Mouse (Mus musculus): ENCODE measurements around the gene Tmem223. TPM values are rescaled to one million over a fixed set of nuclear protein-coding genes. Genes with fewer than 3 reads are reported as not detected.

The Tmem223 gene
- total and polyA plus RNA-seq, 2 experiments from 2014 or later = 214 to 306 TPM

DNA sequence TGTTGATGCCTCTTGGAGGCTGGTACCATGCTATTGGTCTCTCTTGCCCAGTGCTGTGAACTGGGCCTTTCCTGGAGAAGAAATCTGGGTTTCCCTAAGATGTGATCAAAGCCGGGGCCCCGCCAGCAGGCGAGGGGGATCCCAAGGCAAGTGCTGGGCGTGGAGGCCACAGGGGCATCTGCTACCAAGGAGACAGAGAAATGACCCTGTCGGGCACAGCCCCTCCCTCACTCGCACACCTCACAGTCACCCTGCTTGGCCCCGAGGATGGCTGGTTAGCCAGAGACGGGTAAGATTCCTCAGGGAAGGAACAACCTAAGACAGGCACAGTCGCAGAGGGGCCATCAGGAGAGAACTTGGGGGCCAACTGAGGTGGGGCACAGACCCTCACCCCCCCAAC lies 5.2 kb upstream of the Tmem223 start:
- Histone ChIP-seq H3K9ac (replicated peaks; ENCODE audit: low read depth, low read length) (no peak overlapping the region), H3K36me3 (replicated peaks; ENCODE audit: control insufficient read depth, insufficient read depth, low read length) (peaks cover 79% of the 10 kb centered on the region), H3K4me2 (ENCODE audit: low read depth, low read length) (no peak overlapping the region), H3K27me3 (ENCODE audit: control insufficient read depth, insufficient read depth, low read length) (no peaks in the 10 kb centered on the region), H3K4me3 (ENCODE audit: low read depth, low read length) (no peak overlapping the region), H3K9me3 (replicated peaks; ENCODE audit: control insufficient read depth, low read length) (no peaks in the 10 kb centered on the region; the same call in 1 of the 2 replicates), H3K4me1 (ENCODE audit: control insufficient read depth, insufficient read depth) (0 out of 2 replicates have a peak, but pooled peaks cover 5% of the 10 kb centered on the region), H3K27ac (ENCODE audit: low read depth) (no peak overlapping the region)
- TF ChIP-seq CTCF (IDR thresholded peaks at IDR 0.05; ENCODE audit: low read depth) (no peak), EP300 (IDR thresholded peaks at IDR 0.05; ENCODE audit: low read depth) (no peak)
- WGBS = 98% methylated on average over 9 of the region's 9 CpGs
- DNase-seq (ENCODE audit: low spot score) (no peak), ATAC-seq (ENCODE audit: insufficient read depth, low read depth) (no peak)

DNA sequence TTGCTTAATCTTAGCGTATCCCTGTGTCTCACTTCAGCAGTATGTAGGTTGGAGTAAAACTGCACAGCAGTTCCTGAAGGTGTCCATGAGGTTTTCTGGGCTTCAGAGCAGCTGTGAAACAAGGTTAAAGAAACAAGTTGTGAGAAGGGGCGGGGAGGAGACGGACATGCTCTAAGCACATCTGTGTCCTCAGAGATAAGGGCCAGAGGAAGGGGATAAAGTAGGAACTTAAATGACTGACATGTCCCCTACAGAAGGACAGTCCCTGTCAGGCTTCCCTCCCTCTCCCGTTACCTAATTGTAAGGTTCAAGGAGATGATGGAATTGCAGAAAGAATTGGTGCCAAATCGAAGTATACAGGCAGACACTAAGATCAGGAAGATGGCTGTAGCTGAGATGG lies 2.2 kb downstream of the Tmem223 start:
- H3K27ac ChIP-seq (ENCODE audit: low read depth) = peak overlapping the region; percentile 98; the same call in 1 of the 2 replicates
- H3K9me3 ChIP-seq (replicated peaks; ENCODE audit: control insufficient read depth, low read length) = no peaks in the 10 kb centered on the region
- no peak for DNase-seq (ENCODE audit: low spot score)
- peaks cover 20% of the 10 kb centered on the region for H3K4me1 ChIP-seq (ENCODE audit: control insufficient read depth, insufficient read depth)
- TF ChIP-seq EP300 (IDR thresholded peaks at IDR 0.05; ENCODE audit: low read depth) (no peak), CTCF (IDR thresholded peaks at IDR 0.05; ENCODE audit: low read depth) (no peak)
- H3K4me2 ChIP-seq (ENCODE audit: low read depth, low read length) = peak overlapping the region; percentile 99; the same call in 1 of the 2 replicates
- 56% methylated on average over 5 of the region's 5 CpGs for WGBS
- no peak overlapping the region for H3K9ac ChIP-seq (replicated peaks; ENCODE audit: low read depth, low read length)
- H3K4me3 ChIP-seq (ENCODE audit: low read depth, low read length) = 0 out of 2 replicates have a peak overlapping the region, but pooled peaks have one; percentile 75
- H3K27me3 ChIP-seq (ENCODE audit: control insufficient read depth, insufficient read depth, low read length) = no peaks in the 10 kb centered on the region
- peaks cover 29% of the 10 kb centered on the region for H3K36me3 ChIP-seq (replicated peaks; ENCODE audit: control insufficient read depth, insufficient read depth, low read length)
- no peak for ATAC-seq (ENCODE audit: insufficient read depth, low read depth)

DNA sequence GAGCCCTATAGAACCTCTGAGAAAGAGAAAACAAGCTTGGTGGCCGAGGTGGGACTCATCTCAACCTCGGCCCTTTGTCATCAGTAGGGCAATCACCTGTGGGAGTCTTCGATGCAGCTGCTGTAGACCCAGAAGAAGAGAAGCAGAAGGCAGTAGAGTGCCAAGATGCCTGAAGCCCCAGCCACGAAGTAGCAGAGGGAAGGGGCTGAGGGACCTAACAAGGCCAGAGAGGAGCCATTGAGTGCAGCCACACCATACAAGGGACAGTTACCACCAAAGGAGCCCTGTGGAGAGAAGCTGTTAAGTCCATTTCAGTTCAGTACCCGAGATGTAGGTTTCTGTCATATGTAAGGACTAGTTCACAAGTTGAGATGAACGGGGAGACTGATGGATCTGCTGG lies 2.6 kb downstream of the Tmem223 start:
- peak overlapping the region; percentile 96 for H3K9ac ChIP-seq (replicated peaks; ENCODE audit: low read depth, low read length)
- peak overlapping the region; percentile 99 for H3K4me2 ChIP-seq (ENCODE audit: low read depth, low read length)
- H3K9me3 ChIP-seq (replicated peaks; ENCODE audit: control insufficient read depth, low read length) = no peaks in the 10 kb centered on the region
- peaks cover 20% of the 10 kb centered on the region for H3K4me1 ChIP-seq (ENCODE audit: control insufficient read depth, insufficient read depth)
- WGBS = 49% methylated on average over 6 of the region's 6 CpGs
- TF ChIP-seq EP300 (IDR thresholded peaks at IDR 0.05; ENCODE audit: low read depth) = no peak
- H3K27me3 ChIP-seq (ENCODE audit: control insufficient read depth, insufficient read depth, low read length) = no peaks in the 10 kb centered on the region
- H3K4me3 ChIP-seq (ENCODE audit: low read depth, low read length) = peak overlapping the region; percentile 75
- ATAC-seq (ENCODE audit: insufficient read depth, low read depth) (no peak), DNase-seq (ENCODE audit: low spot score) (no peak)
- H3K27ac ChIP-seq (ENCODE audit: low read depth) = peak overlapping the region; percentile 98
- H3K36me3 ChIP-seq (replicated peaks; ENCODE audit: control insufficient read depth, insufficient read depth, low read length) = peaks cover 25% of the 10 kb centered on the region

DNA sequence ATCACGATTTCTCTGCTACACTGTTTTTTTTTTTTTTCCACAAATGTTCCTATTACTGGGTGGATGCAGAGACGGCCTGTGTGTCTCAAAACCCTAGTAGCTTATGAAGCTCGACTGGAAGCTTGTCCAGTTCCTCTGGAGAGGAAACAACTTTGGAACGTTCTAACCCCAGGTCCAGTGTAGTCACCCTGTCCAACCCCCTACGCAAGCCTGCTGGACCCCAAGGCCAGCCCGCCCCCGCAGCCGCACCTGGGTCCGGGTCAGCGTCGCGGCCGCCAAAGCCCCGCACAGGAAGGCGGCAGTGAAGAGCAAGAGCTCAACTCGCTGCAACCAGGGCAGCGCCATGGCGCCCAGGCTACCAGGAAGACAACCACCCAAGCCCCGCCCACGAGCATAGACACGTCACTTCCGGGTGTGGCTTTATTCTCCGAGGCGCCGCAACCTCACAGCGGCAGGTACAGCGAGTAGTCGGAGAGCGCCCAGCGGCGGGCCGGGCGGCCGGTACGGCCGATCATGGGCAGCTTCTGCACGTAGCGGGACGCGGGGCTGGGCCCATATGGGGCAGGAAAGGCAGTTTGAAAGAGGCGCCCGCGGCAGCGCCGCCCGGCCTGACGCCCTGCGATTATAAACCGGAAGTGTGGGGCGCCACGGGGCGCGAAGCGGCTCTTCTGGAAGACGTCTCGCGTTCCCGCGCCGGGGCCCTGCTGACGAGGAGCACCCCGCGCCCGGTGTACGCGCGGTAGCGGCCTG lies 3.5 kb downstream of the Tmem223 start, which contains the start of gene Tmem179b:
TSS of gene Tmem179b (minus strand) at position 382 of the 750 bp plus-strand sequence.
- peaks cover 17% of the 10 kb centered on the region for H3K36me3 ChIP-seq (replicated peaks; ENCODE audit: control insufficient read depth, insufficient read depth, low read length)
- H3K4me2 ChIP-seq (ENCODE audit: low read depth, low read length) = peak within 1 kb of the TSS; percentile 99
- ATAC-seq (ENCODE audit: insufficient read depth, low read depth) (peak; percentile 90), DNase-seq (ENCODE audit: low spot score) (peak; percentile 94)
- no peaks in the 10 kb centered on the region for H3K27me3 ChIP-seq (ENCODE audit: control insufficient read depth, insufficient read depth, low read length)
- TF ChIP-seq CTCF (IDR thresholded peaks at IDR 0.05; ENCODE audit: low read depth) (no peak), EP300 (IDR thresholded peaks at IDR 0.05; ENCODE audit: low read depth) (peak; percentile 73)
- H3K27ac ChIP-seq (ENCODE audit: low read depth) = peak within 1 kb of the TSS; percentile 98
- H3K9me3 ChIP-seq (replicated peaks; ENCODE audit: control insufficient read depth, low read length) = no peaks in the 10 kb centered on the region
- WGBS = under 1% methylated on average over 68 of the region's 68 CpGs
- H3K4me3 ChIP-seq (ENCODE audit: low read depth, low read length) = peak within 1 kb of the TSS; percentile 75
- H3K9ac ChIP-seq (replicated peaks; ENCODE audit: low read depth, low read length) = peak within 1 kb of the TSS; percentile 96
- peaks cover 20% of the 10 kb centered on the region for H3K4me1 ChIP-seq (ENCODE audit: control insufficient read depth, insufficient read depth)

DNA sequence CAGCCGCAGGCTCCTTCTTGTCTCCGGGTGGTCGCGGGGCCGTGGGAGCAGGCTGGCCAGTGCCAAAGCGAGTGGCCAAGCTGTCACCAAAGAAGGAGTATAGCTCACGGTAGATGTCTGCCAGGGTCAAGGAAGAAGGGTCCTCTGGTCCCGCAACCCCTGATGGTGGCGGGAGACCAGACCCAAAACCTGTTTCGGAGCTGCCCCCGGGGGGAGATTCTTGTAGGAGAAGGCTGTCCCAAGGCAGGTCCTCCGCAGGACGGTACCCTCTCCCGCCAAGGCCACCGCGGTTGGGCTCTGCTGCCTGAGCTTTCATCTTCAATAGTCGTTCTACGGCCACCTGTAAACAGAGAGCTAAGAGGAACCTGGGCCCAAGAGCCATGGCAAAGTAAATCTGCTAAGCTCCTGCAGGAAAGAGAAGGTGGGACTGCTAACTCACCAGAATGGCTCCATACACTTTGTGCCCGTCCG lies 4.2 kb downstream of the Tmem223 start:
- ATAC-seq (ENCODE audit: insufficient read depth, low read depth) = peak; percentile 0; the same call in 1 of the 2 replicates

More for the DNA sequence above, 4.2 kb downstream of the Tmem223 start:
- no peak for DNase-seq (ENCODE audit: low spot score)
- 3% methylated on average over 20 of the region's 20 CpGs for WGBS
- peak overlapping the region; percentile 99 for H3K4me2 ChIP-seq (ENCODE audit: low read depth, low read length)
- H3K27me3 ChIP-seq (ENCODE audit: control insufficient read depth, insufficient read depth, low read length) = no peaks in the 10 kb centered on the region
- no peaks in the 10 kb centered on the region for H3K9me3 ChIP-seq (replicated peaks; ENCODE audit: control insufficient read depth, low read length)
- H3K9ac ChIP-seq (replicated peaks; ENCODE audit: low read depth, low read length) = peak overlapping the region; percentile 96
- H3K4me3 ChIP-seq (ENCODE audit: low read depth, low read length) = peak overlapping the region; percentile 75
- peaks cover 20% of the 10 kb centered on the region for H3K4me1 ChIP-seq (ENCODE audit: control insufficient read depth, insufficient read depth)
- peaks cover 15% of the 10 kb centered on the region for H3K36me3 ChIP-seq (replicated peaks; ENCODE audit: control insufficient read depth, insufficient read depth, low read length)
- H3K27ac ChIP-seq (ENCODE audit: low read depth) = peak overlapping the region; percentile 98
- TF ChIP-seq EP300 (IDR thresholded peaks at IDR 0.05; ENCODE audit: low read depth) (no peak), CTCF (IDR thresholded peaks at IDR 0.05; ENCODE audit: low read depth) (no peak)
